Comparison of ENCODE assay signal across 8 mouse cellular contexts in genomic region chr10:14085882-14086515, GRCm38 (mm10).
A peak's percentile ranks its signal among the peaks of the same experiment; 100 is the strongest.
DNase-seq lines count a peak whose midpoint lies in the region; ATAC-seq and TF ChIP-seq lines count a peak whose summit lies in the region.

No protein-coding gene starts in this region.

- 63% methylated on average over 10 of the region's 10 CpGs for WGBS in embryonic facial prominence, embryonic 15.5 days
- 26% methylated on average over 10 of the region's 10 CpGs for WGBS in liver, adult 2 months

- peak; percentile 52 to 55 for DNase-seq in heart, adult 18-20 months
- no peak for DNase-seq in heart, postnatal 25 days (ENCODE audit: low spot score)
- peak; percentile 67 for DNase-seq in liver, adult 2 months (ENCODE audit: extremely low read depth, low read depth, low spot score)
- DNase-seq in spleen, postnatal 36 days (ENCODE audit: low spot score in 2 of 2): peak; percentile 63 to 73
- no peak for DNase-seq in cerebellum, postnatal 10 days
- no peak for DNase-seq in left cerebral cortex, adult 8-10 months (ENCODE audit: low spot score in 2 of 2)
- no peak for DNase-seq in embryo, embryonic 10 days (ENCODE audit: low spot score)

- TF ChIP-seq CTCF in liver, adult 2 months (IDR thresholded peaks at IDR 0.05; ENCODE audit: low read depth, low read length): no peak

- 0 out of 2 replicates have a peak, but pooled peaks cover 5% of the 10 kb centered on the region for H3K4me1 ChIP-seq in embryonic facial prominence, embryonic 15.5 days
- H3K4me1 ChIP-seq in liver, adult 2 months (ENCODE audit: control insufficient read depth, insufficient read depth, low read length): peaks cover 2% of the 10 kb centered on the region

- peak overlapping the region; percentile 13; the same call in 1 of the 2 replicates for H3K27ac ChIP-seq in embryonic facial prominence, embryonic 15.5 days (replicated peaks)
- H3K27ac ChIP-seq in liver, adult 2 months (replicated peaks; ENCODE audit: insufficient read depth, low read depth, low read length): peak overlapping the region; percentile 63

- intact Hi-C loops in heart, postnatal 25 days (cut with DNase I): loop anchor here (1.0 to 5.0 kb wide), 2 partner anchors 39 to 120 kb away; partner anchors contain the start of gene Hivep2

- TF ChIP-seq POLR2A in liver, adult 2 months (IDR thresholded peaks at IDR 0.05; ENCODE audit: extremely low read depth, insufficient read depth, low read length): no peak

- H3K4me2 ChIP-seq in embryonic facial prominence, embryonic 15.5 days (replicated peaks): peak overlapping the region; percentile 0; the same call in 1 of the 2 replicates

- no peaks in the 10 kb centered on the region; the same call in 1 of the 2 replicates for H3K79me2 ChIP-seq in liver, adult 2 months (ENCODE audit: control insufficient read depth, insufficient read depth, low read length)

- no peaks in the 10 kb centered on the region for H3K27me3 ChIP-seq in embryonic facial prominence, embryonic 15.5 days
- H3K27me3 ChIP-seq in liver, adult 2 months (ENCODE audit: control insufficient read depth, insufficient read depth, low read length): no peaks in the 10 kb centered on the region

- H3K9ac ChIP-seq in embryonic facial prominence, embryonic 15.5 days: no peak overlapping the region
- H3K9ac ChIP-seq in liver, adult 2 months (ENCODE audit: low read depth, low read length): peak overlapping the region; percentile 12; the same call in 1 of the 2 replicates

- ATAC-seq in embryonic facial prominence, embryonic 15.5 days (ENCODE audit: insufficient number of reproducible peaks, low FRiP score, low TSS enrichment, low read depth): no peak

- no peaks in the 10 kb centered on the region for H3K36me3 ChIP-seq in embryonic facial prominence, embryonic 15.5 days
- H3K36me3 ChIP-seq in liver, adult 2 months (ENCODE audit: control insufficient read depth, insufficient read depth, low read length): no peaks in the 10 kb centered on the region

- H3K4me3 ChIP-seq in embryonic facial prominence, embryonic 15.5 days (replicated peaks): no peak overlapping the region
- peak overlapping the region; percentile 14 for H3K4me3 ChIP-seq in liver, adult 2 months (ENCODE audit: insufficient read depth, low read depth, low read length)

- H3K9me3 ChIP-seq in embryonic facial prominence, embryonic 15.5 days (replicated peaks): no peaks in the 10 kb centered on the region

Comparison
In these comparisons a context has a peak if more than half of its experiments do, and no peak if none do; other contexts are left out.
1. DNase-seq: peak in heart, adult 18-20 months (2 of 2), liver, adult 2 months (single experiment) and spleen, postnatal 36 days (2 of 2); none in heart, postnatal 25 days (single experiment), cerebellum, postnatal 10 days (0 of 2), left cerebral cortex, adult 8-10 months (0 of 2) and embryo, embryonic 10 days (single experiment).